Mouse (Mus musculus) hindbrain, embryonic 15.5 days (tissue): ENCODE results near the gene Wwox. TPM values are rescaled to one million over a fixed set of nuclear protein-coding genes. Genes with fewer than 3 reads are reported as not detected.

Source experiments
- ATAC-seq: fragments of 200-750 bp; cut with Nextera tagmentation; 2 replicates; pipeline ENCODE4 v1.8.0; 2017; ENCODE audit warnings: low read depth, moderate number of reproducible peaks, moderate TSS enrichment; ENCODE audit not compliant: low FRiP score
- H3K27ac ChIP-seq: fragments of 300-500 bp; sonication (generic); replicated peaks from 2 replicates; pipeline ENCODE4 v1.5.1; 2015; ENCODE audit warnings: mild to moderate bottlenecking, inconsistent platforms
- H3K27me3 ChIP-seq: fragments of 300-500 bp; sonication (generic); 2 replicates; pipeline ENCODE4 v1.6.1; 2015; ENCODE audit warnings: control low read depth, inconsistent platforms
- H3K36me3 ChIP-seq: fragments of 300-500 bp; sonication (generic); 2 replicates; pipeline ENCODE4 v1.6.1; 2015; ENCODE audit warnings: control low read depth, inconsistent platforms
- H3K4me1 ChIP-seq: fragments of 300-500 bp; sonication (generic); replicated peaks from 2 replicates; pipeline ENCODE4 v1.6.1; 2015; ENCODE audit warnings: control low read depth, inconsistent platforms
- H3K4me2 ChIP-seq: fragments of 300-500 bp; sonication (generic); 2 replicates; pipeline ENCODE4 v1.6.1; 2015; ENCODE audit warnings: moderate library complexity, mild to moderate bottlenecking, inconsistent platforms
- H3K4me3 ChIP-seq: fragments of 300-500 bp; sonication (generic); 2 replicates; pipeline ENCODE4 v1.5.1; 2015; ENCODE audit warnings: mild to moderate bottlenecking, inconsistent platforms
- H3K9ac ChIP-seq: fragments of 300-500 bp; sonication (generic); 2 replicates; pipeline ENCODE4 v1.6.1; 2015; ENCODE audit warnings: inconsistent platforms
- H3K9me3 ChIP-seq: fragments of 300-500 bp; sonication (generic); 2 replicates; pipeline ENCODE4 v1.6.1; 2016; ENCODE audit warnings: control low read depth, inconsistent platforms
- WGBS: fragments of 180-500 bp; shearing (Covaris S2); methylation state at CpG from one replicate; pipeline ENCODE4 v1.1.7; 2015; 5-methylcytosine and 5-hydroxymethylcytosine counted together
- polyA plus RNA-seq: library from polyadenylated mRNA; unstranded; fragments of >200 nt; fragmentation: Nextera tagmentation; extraction: Ambion mirVana; gene quantifications from 2 replicates; pipeline ENCODE4 v1.2.1, GENCODE M21; 2015

The Wwox gene
- polyA plus RNA-seq, 1 experiment from 2014 or later = 13.9 TPM

GRCm38 (mm10) chr8:114774415-114774775, 334.9 kb downstream of the Wwox start:
- Histone ChIP-seq H3K4me3 (no peak overlapping the region), H3K9ac (no peak overlapping the region), H3K9me3 (no peaks in the 10 kb centered on the region), H3K36me3 (no peaks in the 10 kb centered on the region), H3K27me3 (0 out of 2 replicates have a peak, but pooled peaks cover 4% of the 10 kb centered on the region), H3K27ac (no peak overlapping the region), H3K4me1 (peaks cover 27% of the 10 kb centered on the region), H3K4me2 (peak overlapping the region; percentile 16)
- WGBS = 65% methylated on average over 6 of the region's 6 CpGs
- peak; percentile 59; the same call in 1 of the 2 replicates for ATAC-seq

- peaks cover 26% of the 10 kb centered on the region for H3K4me1 ChIP-seq
- H3K9me3 ChIP-seq = no peaks in the 10 kb centered on the region
- H3K4me3 ChIP-seq = no peak overlapping the region
- H3K27ac ChIP-seq = no peak overlapping the region
- H3K36me3 ChIP-seq = no peaks in the 10 kb centered on the region
- WGBS = 65% methylated on average over 8 of the region's 8 CpGs
- no peak for ATAC-seq
- H3K4me2 ChIP-seq = no peak overlapping the region
- H3K9ac ChIP-seq = no peak overlapping the region
- H3K27me3 ChIP-seq = 0 out of 2 replicates have a peak, but pooled peaks cover 4% of the 10 kb centered on the region
These were observed 336.1 kb downstream of the Wwox start for GRCm38 (mm10) chr8:114775543-114775942.

GRCm38 (mm10) chr8:114776696-114777095, 337.2 kb downstream of the Wwox start:
- no peak overlapping the region for H3K4me3 ChIP-seq
- no peak overlapping the region for H3K4me2 ChIP-seq
- no peak for ATAC-seq
- no peak overlapping the region for H3K9ac ChIP-seq
- H3K9me3 ChIP-seq = no peaks in the 10 kb centered on the region
- H3K27ac ChIP-seq = no peak overlapping the region
- H3K27me3 ChIP-seq = 0 out of 2 replicates have a peak, but pooled peaks cover 4% of the 10 kb centered on the region
- H3K4me1 ChIP-seq = peaks cover 23% of the 10 kb centered on the region
- WGBS = 91% methylated on average over 9 of the region's 9 CpGs
- no peaks in the 10 kb centered on the region for H3K36me3 ChIP-seq

GRCm38 (mm10) chr8:114777271-114777980, 338.0 kb downstream of the Wwox start:
- no peak overlapping the region for H3K4me3 ChIP-seq
- H3K27ac ChIP-seq = no peak overlapping the region
- no peak for ATAC-seq
- H3K9me3 ChIP-seq = no peaks in the 10 kb centered on the region
- H3K27me3 ChIP-seq = 0 out of 2 replicates have a peak, but pooled peaks cover 4% of the 10 kb centered on the region
- no peak overlapping the region for H3K4me2 ChIP-seq
- WGBS = 58% methylated on average over 10 of the region's 10 CpGs
- H3K9ac ChIP-seq = no peak overlapping the region
- no peaks in the 10 kb centered on the region for H3K36me3 ChIP-seq
- peaks cover 24% of the 10 kb centered on the region for H3K4me1 ChIP-seq

GRCm38 (mm10) chr8:114779002-114779401, 339.5 kb downstream of the Wwox start:
- Histone ChIP-seq H3K4me2 (no peak overlapping the region), H3K27me3 (0 out of 2 replicates have a peak, but pooled peaks cover 4% of the 10 kb centered on the region), H3K27ac (no peak overlapping the region), H3K36me3 (no peaks in the 10 kb centered on the region), H3K9ac (no peak overlapping the region), H3K9me3 (no peaks in the 10 kb centered on the region), H3K4me1 (peaks cover 14% of the 10 kb centered on the region), H3K4me3 (no peak overlapping the region)
- ATAC-seq = no peak
- WGBS = 84% methylated on average over 9 of the region's 9 CpGs

GRCm38 (mm10) chr8:114783321-114783720, 343.9 kb downstream of the Wwox start:
- Histone ChIP-seq H3K27me3 (0 out of 2 replicates have a peak, but pooled peaks cover 2% of the 10 kb centered on the region), H3K9me3 (no peaks in the 10 kb centered on the region), H3K27ac (no peak overlapping the region), H3K4me3 (no peak overlapping the region), H3K4me2 (no peak overlapping the region), H3K9ac (no peak overlapping the region), H3K36me3 (no peaks in the 10 kb centered on the region), H3K4me1 (0 out of 2 replicates have a peak, but pooled peaks cover 2% of the 10 kb centered on the region)
- 86% methylated on average over 8 of the region's 8 CpGs for WGBS
- no peak for ATAC-seq

- Histone ChIP-seq H3K27me3 (no peaks in the 10 kb centered on the region), H3K4me2 (no peak overlapping the region), H3K4me1 (0 out of 2 replicates have a peak, but pooled peaks cover 2% of the 10 kb centered on the region), H3K9me3 (no peaks in the 10 kb centered on the region), H3K4me3 (no peak overlapping the region), H3K36me3 (no peaks in the 10 kb centered on the region), H3K9ac (no peak overlapping the region), H3K27ac (no peak overlapping the region)
- 84% methylated on average over 11 of the region's 11 CpGs for WGBS
- ATAC-seq = no peak
These were observed 346.4 kb downstream of the Wwox start for GRCm38 (mm10) chr8:114785834-114786233.

GRCm38 (mm10) chr8:114789616-114790015, 350.2 kb downstream of the Wwox start:
- no peak overlapping the region for H3K27ac ChIP-seq
- no peak overlapping the region for H3K4me2 ChIP-seq
- H3K9ac ChIP-seq = no peak overlapping the region
- no peaks in the 10 kb centered on the region for H3K9me3 ChIP-seq
- no peaks in the 10 kb centered on the region for H3K36me3 ChIP-seq
- ATAC-seq = no peak
- H3K4me1 ChIP-seq = 0 out of 2 replicates have a peak, but pooled peaks cover 6% of the 10 kb centered on the region
- H3K4me3 ChIP-seq = no peak overlapping the region
- H3K27me3 ChIP-seq = no peaks in the 10 kb centered on the region
- WGBS = 88% methylated on average over 7 of the region's 7 CpGs

- H3K9ac ChIP-seq = no peak overlapping the region
- H3K4me2 ChIP-seq = no peak overlapping the region
- WGBS = 84% methylated on average over 7 of the region's 7 CpGs
These were observed 351.3 kb downstream of the Wwox start for GRCm38 (mm10) chr8:114790754-114791153.

GRCm38 (mm10) chr8:114793682-114794081, 354.2 kb downstream of the Wwox start:
- H3K9ac ChIP-seq = no peak overlapping the region
- H3K9me3 ChIP-seq = no peaks in the 10 kb centered on the region
- ATAC-seq = no peak
- no peaks in the 10 kb centered on the region for H3K36me3 ChIP-seq
- no peaks in the 10 kb centered on the region for H3K27me3 ChIP-seq
- WGBS = 86% methylated on average over 9 of the region's 9 CpGs
- no peak overlapping the region for H3K27ac ChIP-seq
- H3K4me3 ChIP-seq = no peak overlapping the region
- no peak overlapping the region for H3K4me2 ChIP-seq
- 0 out of 2 replicates have a peak, but pooled peaks cover 6% of the 10 kb centered on the region for H3K4me1 ChIP-seq

More at GRCm38 (mm10) chr8:114790754-114791153, 351.3 kb downstream of the Wwox start:
- H3K27ac ChIP-seq = no peak overlapping the region
- H3K4me3 ChIP-seq = no peak overlapping the region
- 0 out of 2 replicates have a peak, but pooled peaks cover 6% of the 10 kb centered on the region for H3K4me1 ChIP-seq
- no peaks in the 10 kb centered on the region for H3K36me3 ChIP-seq
- no peaks in the 10 kb centered on the region for H3K27me3 ChIP-seq
- ATAC-seq = no peak
- H3K9me3 ChIP-seq = no peaks in the 10 kb centered on the region

- H3K9ac ChIP-seq = no peak overlapping the region
- no peaks in the 10 kb centered on the region for H3K4me1 ChIP-seq
- H3K27ac ChIP-seq = no peak overlapping the region
- WGBS = 75% methylated on average over 7 of the region's 7 CpGs
- H3K9me3 ChIP-seq = no peaks in the 10 kb centered on the region
- no peaks in the 10 kb centered on the region for H3K27me3 ChIP-seq
- no peak for ATAC-seq
- no peak overlapping the region for H3K4me3 ChIP-seq
- H3K36me3 ChIP-seq = no peaks in the 10 kb centered on the region
- no peak overlapping the region for H3K4me2 ChIP-seq
These were observed 362.1 kb downstream of the Wwox start for GRCm38 (mm10) chr8:114801428-114802134.

GRCm38 (mm10) chr8:114803113-114803512, 363.7 kb downstream of the Wwox start:
- no peaks in the 10 kb centered on the region for H3K4me1 ChIP-seq
- H3K9me3 ChIP-seq = no peaks in the 10 kb centered on the region
- no peak for ATAC-seq
- H3K9ac ChIP-seq = no peak overlapping the region
- no peak overlapping the region for H3K27ac ChIP-seq
- no peak overlapping the region for H3K4me2 ChIP-seq
- 56% methylated on average over 5 of the region's 5 CpGs for WGBS
- H3K27me3 ChIP-seq = no peaks in the 10 kb centered on the region
- no peak overlapping the region for H3K4me3 ChIP-seq
- H3K36me3 ChIP-seq = no peaks in the 10 kb centered on the region
